Comparison of ENCODE assay signal across 15 mouse cellular contexts in the genomic region with DNA sequence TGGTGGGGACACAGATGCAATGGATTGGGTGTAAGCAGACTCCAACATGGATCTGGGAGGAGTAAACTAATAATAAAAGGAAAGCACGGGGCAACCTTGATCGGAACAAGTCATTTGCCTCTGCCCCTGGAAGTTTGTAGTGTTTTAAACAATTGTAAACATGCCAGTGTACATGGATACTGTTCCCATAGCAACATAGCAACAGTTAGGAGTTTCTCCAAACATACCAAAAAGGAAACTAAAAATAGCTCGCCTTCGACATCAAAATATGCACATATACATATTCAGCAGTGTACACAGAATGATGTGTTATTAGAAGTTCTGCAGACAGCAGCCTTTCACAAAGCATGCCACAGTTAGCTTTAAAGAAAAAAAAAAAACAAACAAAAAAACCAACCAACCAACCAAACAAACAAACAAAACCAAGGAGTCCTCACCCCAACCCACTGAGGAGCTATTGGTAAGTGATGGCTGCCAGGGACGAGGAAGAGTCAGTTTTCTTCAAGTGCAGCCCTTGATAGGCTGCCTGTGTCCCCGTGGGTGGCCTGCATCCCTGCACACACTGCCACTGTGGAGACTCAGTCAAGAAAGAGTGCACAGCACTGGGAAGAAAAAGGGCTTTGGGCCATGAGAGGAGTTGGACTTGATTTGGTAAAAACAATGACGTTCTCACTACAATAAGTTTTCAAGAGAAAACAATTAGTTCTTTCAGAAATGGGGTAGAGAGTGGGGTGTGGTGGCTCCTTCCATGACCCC. TPM values are rescaled to one million over a fixed set of nuclear protein-coding genes. Genes with fewer than 3 reads are reported as not detected.
DNase-seq lines count a peak whose midpoint lies in the region; ATAC-seq and TF ChIP-seq lines count a peak whose summit lies in the region.
"Had no signal": no experiment of that assay in that cellular context is flagged by ENCODE, and none has a peak within 500 bp of the region (broad histone marks: within the 10 kb centered on the region; RNA-seq: fewer than 3 reads in every experiment).

No protein-coding gene starts in this region.

- H3K36me3 ChIP-seq in hindbrain, embryonic 10.5 days, result no peaks in the 10 kb centered on the region
- no peaks in the 10 kb centered on the region for H3K36me3 ChIP-seq in hindbrain, embryonic 13.5 days
- no peaks in the 10 kb centered on the region for H3K36me3 ChIP-seq in lung, postnatal 0 days (ENCODE audit: insufficient read depth, low read length)
- H3K36me3 ChIP-seq: embryonic facial prominence, embryonic 12.5 days; midbrain, embryonic 12.5 days had no signal

- no peaks in the 10 kb centered on the region for H3K27me3 ChIP-seq in hindbrain, embryonic 10.5 days (ENCODE audit: insufficient read depth, poor library complexity, severe bottlenecking)
- H3K27me3 ChIP-seq in hindbrain, embryonic 13.5 days, result no peaks in the 10 kb centered on the region
- H3K27me3 ChIP-seq in lung, postnatal 0 days (replicated peaks; ENCODE audit: insufficient read depth, low read length), result no peaks in the 10 kb centered on the region
- H3K27me3 ChIP-seq: embryonic facial prominence, embryonic 12.5 days; midbrain, embryonic 12.5 days had no signal

- ATAC-seq in CD4-positive, CD25-positive, alpha-beta regulatory T cell, adult 4 months, result no peak
- ATAC-seq in hindbrain, embryonic 13.5 days (ENCODE audit: low FRiP score), result no peak
- ATAC-seq in lung, postnatal 0 days, result peak; percentile 81

- H3K9ac ChIP-seq in hindbrain, embryonic 13.5 days, result no peak overlapping the region
- H3K9ac ChIP-seq in lung, postnatal 0 days (replicated peaks; ENCODE audit: low read depth), result no peak overlapping the region
- H3K9ac ChIP-seq: embryonic facial prominence, embryonic 12.5 days; midbrain, embryonic 12.5 days had no signal

- H3K4me3 ChIP-seq in hindbrain, embryonic 10.5 days, result no peak overlapping the region
- H3K4me3 ChIP-seq in hindbrain, embryonic 13.5 days, result no peak overlapping the region
- no peak overlapping the region for H3K4me3 ChIP-seq in lung, postnatal 0 days (ENCODE audit: low read depth, low read length)
- H3K4me3 ChIP-seq: embryonic facial prominence, embryonic 12.5 days; left cerebral cortex, adult 2 months; midbrain, embryonic 12.5 days had no signal

- no peak overlapping the region for H3K4me2 ChIP-seq in hindbrain, embryonic 13.5 days
- no peak overlapping the region for H3K4me2 ChIP-seq in lung, postnatal 0 days (replicated peaks; ENCODE audit: low read depth, low read length)
- H3K4me2 ChIP-seq: embryonic facial prominence, embryonic 12.5 days; liver, embryonic 11.5 days; midbrain, embryonic 12.5 days had no signal

- TF ChIP-seq EP300 in lung, postnatal 0 days (IDR thresholded peaks at IDR 0.05), result peak; percentile 89

- DNase-seq in CD4-positive, CD25-positive, alpha-beta regulatory T cell, adult 2 months (ENCODE audit: low read depth, low spot score), result peak; percentile 21
- peak; percentile 10 for DNase-seq in hindbrain, embryonic 10.5 days (ENCODE audit: low spot score)
- DNase-seq in NIH3T3 (ENCODE audit: low read depth), result peak; percentile 22
- peak; percentile 90 for DNase-seq in lung, postnatal 0 days (ENCODE audit: low spot score)
- DNase-seq in B cell, adult 2 months, result no peak
- DNase-seq in Muller cell, postnatal 12 days (ENCODE audit: inconsistent ontology term), result no peak
- DNase-seq: cerebellum, adult 9-11 months; gastrocnemius, postnatal 25 days; thymus, postnatal 4 days had no signal

- H3K4me1 ChIP-seq in hindbrain, embryonic 10.5 days (replicated peaks), result peaks cover 28% of the 10 kb centered on the region; the same call in 1 of the 2 replicates
- peaks cover 15% of the 10 kb centered on the region; the same call in 1 of the 2 replicates for H3K4me1 ChIP-seq in hindbrain, embryonic 13.5 days (replicated peaks)
- H3K4me1 ChIP-seq in lung, postnatal 0 days (ENCODE audit: insufficient read depth, low read depth, low read length), result peaks cover 13% of the 10 kb centered on the region; the same call in 1 of the 2 replicates
- H3K4me1 ChIP-seq: embryonic facial prominence, embryonic 12.5 days; midbrain, embryonic 12.5 days had no signal

- H3K9me3 ChIP-seq in hindbrain, embryonic 10.5 days, result no peaks in the 10 kb centered on the region
- H3K9me3 ChIP-seq in hindbrain, embryonic 13.5 days, result no peaks in the 10 kb centered on the region
- H3K9me3 ChIP-seq in lung, postnatal 0 days (ENCODE audit: low read length), result no peaks in the 10 kb centered on the region
- H3K9me3 ChIP-seq: embryonic facial prominence, embryonic 12.5 days; midbrain, embryonic 12.5 days had no signal

- H3K27ac ChIP-seq in hindbrain, embryonic 10.5 days, result no peak overlapping the region
- no peak overlapping the region for H3K27ac ChIP-seq in hindbrain, embryonic 13.5 days
- H3K27ac ChIP-seq in lung, postnatal 0 days (ENCODE audit: low read length), result 0 out of 2 replicates have a peak overlapping the region, but pooled peaks have one; percentile 11
- H3K27ac ChIP-seq: embryonic facial prominence, embryonic 12.5 days; left cerebral cortex, adult 2 months; midbrain, embryonic 12.5 days had no signal

- no peak for TF ChIP-seq CTCF in lung, postnatal 0 days (IDR thresholded peaks at IDR 0.05)

- 53% methylated on average over 7 of the region's 7 CpGs for WGBS in hindbrain, embryonic 10.5 days
- 24% methylated on average over 7 of the region's 7 CpGs for WGBS in hindbrain, embryonic 13.5 days
- WGBS in lung, postnatal 0 days, result 31% methylated on average over 7 of the region's 7 CpGs

RNA-seq across cellular contexts. Expression of a gene that starts 54.8 kb away (rescaled TPM):
- 10 to 100 TPM; 72.2 to 96.4 TPM for polyA plus RNA-seq in CD4-positive, CD25-positive, alpha-beta regulatory T cell, adult 4 months (2017; shearing (Covaris generic))
- 66.9 and 75.9 TPM in 2 replicates for polyA plus RNA-seq in hindbrain, embryonic 10.5 days (2016; fragmentation: Nextera tagmentation; extraction: Ambion mirVana)
- polyA plus RNA-seq in hindbrain, embryonic 13.5 days (2015; fragmentation: Nextera tagmentation; extraction: Ambion mirVana), result 85.9 and 87.1 TPM in 2 replicates
- polyA plus RNA-seq in lung, postnatal 0 days (2015; fragmentation: Nextera tagmentation; extraction: Ambion mirVana), result 44.8 and 46.4 TPM in 2 replicates

Comparison
In these comparisons a context has a peak if more than half of its experiments do, and no peak if none do; other contexts are left out.
1. DNase-seq: peak in CD4-positive, CD25-positive, alpha-beta regulatory T cell, adult 2 months (single experiment), hindbrain, embryonic 10.5 days (single experiment), NIH3T3 (single experiment) and lung, postnatal 0 days (single experiment); none in B cell, adult 2 months (0 of 2) and Muller cell, postnatal 12 days (single experiment).